In the genomic region with DNA sequence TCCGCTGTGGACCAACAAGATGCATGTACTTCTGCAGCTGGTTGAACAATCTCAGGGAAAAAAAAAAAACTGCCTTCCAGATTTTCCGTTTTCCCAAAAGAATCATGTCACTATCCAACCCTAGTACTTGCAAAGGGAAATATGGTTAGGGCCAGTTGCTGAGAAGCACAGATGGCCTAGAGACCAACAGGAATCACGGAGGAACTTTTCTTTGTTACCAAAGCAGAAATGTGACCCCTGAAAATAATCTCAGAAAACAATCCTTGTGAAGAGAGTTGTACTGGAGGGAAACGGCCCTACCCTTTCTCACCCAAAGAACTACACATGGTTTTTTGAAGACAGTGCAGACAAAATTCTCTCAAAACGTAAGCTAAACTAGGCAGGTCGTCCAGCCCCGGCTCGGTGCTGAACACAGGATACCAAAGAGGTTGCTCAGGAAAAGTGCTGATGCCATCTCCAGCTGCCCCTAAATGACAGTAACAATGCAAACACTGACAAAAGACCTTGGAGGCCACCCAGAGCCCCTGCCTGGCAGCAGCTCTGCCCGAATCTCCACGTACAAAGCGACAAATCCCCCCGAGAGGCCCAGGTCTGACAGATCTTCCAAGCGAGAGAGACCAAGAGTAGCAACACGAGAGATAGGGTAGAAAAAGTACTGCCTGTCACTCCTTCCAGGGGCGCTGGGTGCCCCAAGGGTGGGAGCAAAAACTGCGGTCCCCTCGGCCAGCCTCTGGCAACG, we compare ENCODE assay signal across 8 mouse cellular contexts. TPM values are rescaled to one million over a fixed set of nuclear protein-coding genes. Genes with fewer than 3 reads are reported as not detected.
DNase-seq lines count a peak whose midpoint lies in the region; ATAC-seq lines count a peak whose summit lies in the region.

No protein-coding gene starts in this region.

- H3K4me2 ChIP-seq in lung, embryonic 15.5 days = peak overlapping the region; percentile 80
- peak overlapping the region; percentile 50 for H3K4me2 ChIP-seq in intestine, embryonic 14.5 days (ENCODE audit: low read length)
- H3K4me2 ChIP-seq in liver, embryonic 15.5 days = peak overlapping the region; percentile 91

- 0 out of 2 replicates have a peak, but pooled peaks cover 4% of the 10 kb centered on the region for H3K36me3 ChIP-seq in lung, embryonic 15.5 days
- peaks cover 6% of the 10 kb centered on the region for H3K36me3 ChIP-seq in intestine, embryonic 14.5 days (ENCODE audit: control insufficient read depth, insufficient read depth, low read length)
- H3K36me3 ChIP-seq in liver, embryonic 15.5 days (replicated peaks) = peaks cover 11% of the 10 kb centered on the region

- under 1% methylated on average over 18 of the region's 18 CpGs for WGBS in lung, embryonic 15.5 days
- WGBS in intestine, embryonic 14.5 days = 1% methylated on average over 18 of the region's 18 CpGs
- 1% methylated on average over 18 of the region's 18 CpGs for WGBS in liver, embryonic 15.5 days (ENCODE audit: insufficient replicate concordance)

- no peaks in the 10 kb centered on the region for H3K27me3 ChIP-seq in lung, embryonic 15.5 days
- no peaks in the 10 kb centered on the region for H3K27me3 ChIP-seq in intestine, embryonic 14.5 days (replicated peaks; ENCODE audit: control insufficient read depth, insufficient read depth, low read length)
- no peaks in the 10 kb centered on the region for H3K27me3 ChIP-seq in liver, embryonic 15.5 days

- peak overlapping the region; percentile 97 for H3K4me3 ChIP-seq in lung, embryonic 15.5 days
- peak overlapping the region; percentile 88 for H3K4me3 ChIP-seq in intestine, embryonic 14.5 days (ENCODE audit: low read depth, low read length)
- H3K4me3 ChIP-seq in liver, embryonic 15.5 days (replicated peaks) = peak overlapping the region; percentile 99

- H3K27ac ChIP-seq in lung, embryonic 15.5 days = peak overlapping the region; percentile 100
- peak overlapping the region; percentile 98 for H3K27ac ChIP-seq in intestine, embryonic 14.5 days (ENCODE audit: low read depth)
- peak overlapping the region; percentile 96 for H3K27ac ChIP-seq in liver, embryonic 15.5 days (replicated peaks)

- H3K9me3 ChIP-seq in lung, embryonic 15.5 days = no peaks in the 10 kb centered on the region
- H3K9me3 ChIP-seq in intestine, embryonic 14.5 days (ENCODE audit: control insufficient read depth, low read length) = no peaks in the 10 kb centered on the region
- H3K9me3 ChIP-seq in liver, embryonic 15.5 days (replicated peaks) = no peaks in the 10 kb centered on the region

- no peak for ATAC-seq in lung, embryonic 15.5 days (ENCODE audit: borderline replicate concordance, extremely low read depth, low FRiP score, low TSS enrichment)
- ATAC-seq in frontal cortex, adult (ENCODE audit: low TSS enrichment) = peak; percentile 8; the same call in 1 of the 2 replicates
- no peak for ATAC-seq in intestine, embryonic 14.5 days (replicated peaks; ENCODE audit: low FRiP score, low TSS enrichment, low read depth)
- ATAC-seq in liver, embryonic 15.5 days (ENCODE audit: insufficient read depth) = no peak

- peak overlapping the region; percentile 98 for H3K9ac ChIP-seq in lung, embryonic 15.5 days
- H3K9ac ChIP-seq in intestine, embryonic 14.5 days (ENCODE audit: low read length) = peak overlapping the region; percentile 89
- peak overlapping the region; percentile 97 for H3K9ac ChIP-seq in liver, embryonic 15.5 days

- no peak for DNase-seq in lung, postnatal 4 days
- DNase-seq in adrenal gland, postnatal 25 days = peak; percentile 16
- DNase-seq in intestine, embryonic 14.5 days (ENCODE audit: low spot score) = peak; percentile 83
- peak; percentile 61 for DNase-seq in retina, embryonic 14.5 days (ENCODE audit: low spot score)
- DNase-seq in right cerebral cortex, postnatal 4 days = no peak

- H3K4me1 ChIP-seq in lung, embryonic 15.5 days = peaks cover 31% of the 10 kb centered on the region
- H3K4me1 ChIP-seq in intestine, embryonic 14.5 days (replicated peaks; ENCODE audit: control insufficient read depth, insufficient read depth, low read length) = peaks cover 12% of the 10 kb centered on the region
- peaks cover 51% of the 10 kb centered on the region for H3K4me1 ChIP-seq in liver, embryonic 15.5 days (replicated peaks)

RNA-seq across cellular contexts. Expression of gene Memo1, which starts 1.5 kb away (rescaled TPM):
- 86.1 and 90.5 TPM in 2 replicates for polyA plus RNA-seq in lung, embryonic 15.5 days (2015; fragmentation: Nextera tagmentation; extraction: Ambion mirVana)
- total RNA-seq in adrenal gland, postnatal 25 days (2021) = 111 and 128 TPM in 2 replicates
- 86.7 and 92.9 TPM in 2 replicates for polyA plus RNA-seq in intestine, embryonic 14.5 days (2014; fragmentation: Nextera tagmentation; extraction: Ambion mirVana)
- 88.8 and 96.4 TPM in 2 replicates for polyA plus RNA-seq in liver, embryonic 15.5 days (2015; fragmentation: Nextera tagmentation; extraction: Ambion mirVana)

RNA-seq across cellular contexts. Expression of gene Dpy30, which starts 29.9 kb away (rescaled TPM):
- 219 and 227 TPM in 2 replicates for polyA plus RNA-seq in lung, embryonic 15.5 days (2015; fragmentation: Nextera tagmentation; extraction: Ambion mirVana)
- 95.9 and 99.6 TPM in 2 replicates for total RNA-seq in adrenal gland, postnatal 25 days (2021)
- polyA plus RNA-seq in intestine, embryonic 14.5 days (2014; fragmentation: Nextera tagmentation; extraction: Ambion mirVana) = 239 and 242 TPM in 2 replicates
- polyA plus RNA-seq in liver, embryonic 15.5 days (2015; fragmentation: Nextera tagmentation; extraction: Ambion mirVana) = 98.0 and 119 TPM in 2 replicates

RNA-seq across cellular contexts. Expression of gene Spast, which starts 44.9 kb away (rescaled TPM):
- polyA plus RNA-seq in lung, embryonic 15.5 days (2015; fragmentation: Nextera tagmentation; extraction: Ambion mirVana) = 15.6 and 16.9 TPM in 2 replicates
- total RNA-seq in adrenal gland, postnatal 25 days (2021) = 29.4 and 33.1 TPM in 2 replicates
- 17.3 and 19.3 TPM in 2 replicates for polyA plus RNA-seq in intestine, embryonic 14.5 days (2014; fragmentation: Nextera tagmentation; extraction: Ambion mirVana)
- 5.2 and 5.3 TPM in 2 replicates for polyA plus RNA-seq in liver, embryonic 15.5 days (2015; fragmentation: Nextera tagmentation; extraction: Ambion mirVana)

Comparison
In these comparisons a context has a peak if more than half of its experiments do, and no peak if none do; other contexts are left out.
1. DNase-seq: peak in adrenal gland, postnatal 25 days (single experiment), intestine, embryonic 14.5 days (single experiment) and retina, embryonic 14.5 days (single experiment); none in lung, postnatal 4 days (0 of 2) and right cerebral cortex, postnatal 4 days (single experiment).
2. Peak in every context shown above with its lines, with median percentiles within 50 percentile points of each other: H3K27ac ChIP-seq, H3K4me2 ChIP-seq, H3K4me3 ChIP-seq and H3K9ac ChIP-seq.